Mouse (Mus musculus) brain, embryonic 14.5 days (tissue): Measurements from ENCODE around the gene Pogz. TPM values are rescaled to one million over a fixed set of nuclear protein-coding genes. Genes with fewer than 3 reads are reported as not detected.

Source experiments
- polyA plus RNA-seq: library from polyadenylated mRNA; depleted of rRNA; stranded (reverse); fragments of >200 nt; gene quantifications from 2 replicates; pipeline ENCODE4 v1.2.3, GENCODE M21; 2012; rRNA removed

Pogz gene
- polyA plus RNA-seq, 1 experiment = 78.4 TPM

Other genes with a start within 250 kb of the Pogz start
- not detected in 2 replicates for gene Gm10972, start 194.5 kb upstream of the Pogz start, polyA plus RNA-seq
- 4.5 and 4.7 TPM in 2 replicates for gene Tuft1, start 178.7 kb upstream of the Pogz start, polyA plus RNA-seq
- gene Selenbp2, start 144.0 kb upstream of the Pogz start, polyA plus RNA-seq = 0.52 and 0.57 TPM in 2 replicates
- gene Cgn, start 51.1 kb upstream of the Pogz start, polyA plus RNA-seq = 4.2 and 7.0 TPM in 2 replicates
- 353 and 477 TPM in 2 replicates for gene Psmb4, start 49.4 kb downstream of the Pogz start, polyA plus RNA-seq
- gene Selenbp1, start 95.5 kb downstream of the Pogz start, polyA plus RNA-seq = 9.7 and 10.6 TPM in 2 replicates
- gene Rfx5, start 116.5 kb downstream of the Pogz start, polyA plus RNA-seq = 26.1 and 29.6 TPM in 2 replicates
- 53.9 and 59.5 TPM in 2 replicates for gene Pi4kb, start 137.2 kb downstream of the Pogz start, polyA plus RNA-seq
- gene Zfp687, start 177.9 kb downstream of the Pogz start, polyA plus RNA-seq = 23.6 and 25.1 TPM in 2 replicates
- 256 and 330 TPM in 2 replicates for gene Psmd4, start 205.0 kb downstream of the Pogz start, polyA plus RNA-seq